Mouse (Mus musculus): Measurements from ENCODE around the gene Ano6. TPM values are rescaled to one million over a fixed set of nuclear protein-coding genes. Genes with fewer than 3 reads are reported as not detected.

Ano6 gene
- polyA plus RNA-seq, 1 experiment from 2014 or later = 30.1 TPM

DNA sequence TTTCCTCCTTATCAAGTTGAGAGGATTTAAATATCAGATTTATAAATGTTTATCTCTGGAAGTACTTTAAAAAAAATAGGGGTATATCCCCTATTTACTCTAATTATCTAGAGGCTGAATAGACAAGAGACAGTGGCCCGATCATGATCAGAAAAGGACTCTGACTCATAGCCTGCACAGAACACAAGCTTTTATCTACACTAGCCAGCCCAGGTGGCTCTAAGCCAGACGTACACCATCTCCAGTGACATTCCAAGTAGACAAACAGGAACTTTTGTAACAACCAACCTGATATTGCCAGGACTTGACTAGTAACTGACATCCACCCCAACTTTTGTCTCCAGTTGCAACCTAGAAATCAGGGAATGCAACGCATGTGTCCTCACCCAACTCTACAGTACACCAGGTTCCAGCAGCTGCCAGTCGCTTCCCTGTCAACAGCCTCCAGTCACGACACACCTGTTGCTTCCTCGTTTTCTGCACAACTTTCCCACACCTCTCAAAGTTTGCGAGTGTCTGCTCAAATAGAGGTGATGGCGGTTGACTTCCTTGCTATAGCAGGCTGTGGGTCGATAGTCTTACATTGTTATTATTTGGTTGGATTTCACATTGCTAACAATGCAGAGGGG is 199.0 kb downstream of the Ano6 start:
- Histone ChIP-seq H3K27me3 (no peaks in the 10 kb centered on the region), H3K4me1 (replicated peaks) (no peaks in the 10 kb centered on the region), H3K36me3 (no peaks in the 10 kb centered on the region), H3K9me3 (no peaks in the 10 kb centered on the region; the same call in 1 of the 2 replicates), H3K9ac (no peak overlapping the region), H3K4me2 (no peak overlapping the region), H3K27ac (replicated peaks) (no peak overlapping the region), H3K4me3 (no peak overlapping the region)
- WGBS = 93% methylated on average over 9 of the region's 9 CpGs
- no peak for ATAC-seq (ENCODE audit: low FRiP score, low read depth)

DNA sequence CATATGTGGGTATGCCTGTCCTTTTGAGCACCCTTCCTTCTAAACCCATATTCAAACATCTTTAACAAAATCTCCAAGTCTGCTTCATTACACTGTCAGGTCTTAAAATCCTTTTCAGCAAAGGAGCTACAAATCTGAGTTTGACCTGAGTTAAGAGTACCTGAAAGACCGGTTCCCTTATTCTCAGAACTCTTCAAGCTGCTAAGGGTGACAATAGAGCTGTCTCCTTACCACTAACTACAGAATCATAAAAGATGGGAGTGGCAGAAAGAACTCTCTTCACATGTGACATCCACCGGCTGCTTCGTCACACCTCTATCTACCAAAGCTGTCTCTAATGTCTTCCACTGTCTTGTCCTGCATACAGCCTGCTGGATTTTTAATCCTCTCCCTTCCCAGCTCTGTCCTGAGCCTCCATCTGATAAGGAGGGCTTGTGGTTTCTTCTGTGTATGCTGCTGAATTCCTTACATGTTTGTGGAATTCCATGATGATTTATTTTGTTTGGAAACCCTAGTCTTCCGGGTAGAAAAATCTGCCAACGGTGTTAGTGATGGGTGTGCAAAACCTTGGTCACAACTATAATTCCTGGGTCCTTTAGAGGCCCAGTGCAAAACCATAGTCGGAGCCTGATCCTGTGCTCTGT is 212.4 kb downstream of the Ano6 start:
- no peak for ATAC-seq (ENCODE audit: low FRiP score, low read depth)
- no peaks in the 10 kb centered on the region for H3K4me1 ChIP-seq (replicated peaks)
- no peaks in the 10 kb centered on the region for H3K9me3 ChIP-seq
- 88% methylated on average over 6 of the region's 6 CpGs for WGBS
- H3K4me3 ChIP-seq = no peak overlapping the region
- no peak overlapping the region for H3K27ac ChIP-seq (replicated peaks)
- no peak overlapping the region for H3K9ac ChIP-seq
- no peaks in the 10 kb centered on the region for H3K36me3 ChIP-seq
- no peak overlapping the region for H3K4me2 ChIP-seq
- H3K27me3 ChIP-seq = no peaks in the 10 kb centered on the region

DNA sequence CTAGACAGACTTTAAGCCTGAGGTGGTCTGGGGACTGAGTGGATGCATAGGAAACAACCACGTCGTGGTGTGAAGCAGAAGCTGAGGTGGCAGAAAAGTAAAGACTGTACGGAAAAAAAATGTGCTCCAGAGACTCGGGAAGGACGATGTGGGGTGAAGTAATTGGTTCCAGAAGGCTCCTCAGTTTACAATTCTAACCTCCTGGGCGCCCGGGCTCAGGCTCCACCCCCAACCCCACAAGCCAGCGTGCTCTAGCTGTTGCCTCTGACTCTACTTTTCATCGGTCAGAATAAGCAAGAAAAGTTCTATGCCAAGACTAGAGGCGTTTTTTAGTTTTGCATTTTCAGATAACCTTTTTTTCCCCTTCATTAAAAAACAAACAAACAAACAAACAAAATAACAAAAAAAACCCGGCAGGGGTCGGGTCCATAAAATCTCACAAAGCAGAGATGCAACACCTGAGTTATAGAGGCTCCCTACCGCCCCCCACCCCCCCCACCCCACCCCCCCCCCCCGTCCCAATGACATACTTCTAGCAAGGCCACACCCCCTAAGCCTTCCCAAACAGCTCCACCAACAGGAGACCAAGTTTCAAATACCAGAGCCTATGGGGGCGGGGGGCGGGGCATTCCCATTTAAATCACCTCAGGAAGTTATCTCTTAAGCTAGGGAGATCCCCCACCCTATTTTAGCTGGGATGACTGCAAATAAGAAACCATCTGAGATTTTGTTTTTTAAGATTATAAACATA is 221.2 kb downstream of the Ano6 start:
- WGBS = 87% methylated on average over 16 of the region's 16 CpGs
- no peak overlapping the region for H3K4me3 ChIP-seq
- 0 out of 2 replicates have a peak overlapping the region, but pooled peaks have one; percentile 4 for H3K4me2 ChIP-seq
- peaks cover 5% of the 10 kb centered on the region; the same call in 1 of the 2 replicates for H3K4me1 ChIP-seq (replicated peaks)
- H3K27ac ChIP-seq (replicated peaks) = peak overlapping the region; percentile 56
- H3K9ac ChIP-seq = no peak overlapping the region
- H3K27me3 ChIP-seq = no peaks in the 10 kb centered on the region
- ATAC-seq (ENCODE audit: low FRiP score, low read depth) = no peak
- H3K9me3 ChIP-seq = no peaks in the 10 kb centered on the region
- H3K36me3 ChIP-seq = no peaks in the 10 kb centered on the region

DNA sequence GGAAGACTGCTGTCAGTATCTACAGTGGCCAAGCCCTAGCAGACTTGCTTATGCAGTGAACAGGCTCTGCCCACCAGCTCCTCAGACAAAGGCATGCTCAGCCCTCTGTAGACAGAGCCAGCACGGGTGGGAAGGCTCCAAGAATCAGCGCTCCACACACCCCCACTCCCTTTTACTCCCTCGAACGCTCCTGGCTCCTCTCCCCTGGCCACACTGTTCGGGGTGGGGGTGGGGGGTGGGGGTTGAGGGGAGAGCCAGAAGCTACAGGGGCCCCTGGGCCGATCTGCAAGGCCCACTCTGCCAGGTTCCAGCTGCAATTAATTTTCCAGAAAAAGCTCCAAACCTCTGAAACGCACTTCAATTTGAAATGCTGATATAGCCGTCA is 221.7 kb downstream of the Ano6 start:
- Histone ChIP-seq H3K27ac (replicated peaks) (peak overlapping the region; percentile 56), H3K9me3 (no peaks in the 10 kb centered on the region), H3K4me1 (replicated peaks) (peaks cover 5% of the 10 kb centered on the region; the same call in 1 of the 2 replicates), H3K4me3 (no peak overlapping the region), H3K27me3 (no peaks in the 10 kb centered on the region), H3K4me2 (0 out of 2 replicates have a peak overlapping the region, but pooled peaks have one; percentile 4), H3K36me3 (no peaks in the 10 kb centered on the region), H3K9ac (no peak overlapping the region)
- 38% methylated on average over 8 of the region's 8 CpGs for WGBS
- peak; percentile 82; the same call in 1 of the 2 replicates for ATAC-seq (ENCODE audit: low FRiP score, low read depth)

DNA sequence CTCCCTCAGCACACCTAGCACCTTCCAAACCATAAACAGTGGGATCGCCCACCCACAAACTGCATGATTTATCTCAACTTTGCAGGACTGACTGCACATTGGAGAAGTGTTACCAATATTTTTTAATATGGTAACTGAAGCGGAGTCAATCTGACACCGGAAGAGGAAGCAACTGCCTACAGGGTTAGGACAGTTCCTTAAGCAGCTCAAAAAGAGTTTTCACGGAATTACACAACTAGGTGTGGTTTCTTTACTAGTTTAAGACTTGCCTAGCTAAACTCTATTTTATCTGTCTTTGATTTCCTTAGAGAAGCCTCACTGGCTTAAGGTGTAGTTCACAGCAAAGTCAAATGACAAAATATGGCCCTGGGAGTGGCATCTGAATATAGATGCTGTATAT is 223.9 kb downstream of the Ano6 start:
- no peak overlapping the region for H3K9ac ChIP-seq
- no peak for ATAC-seq (ENCODE audit: low FRiP score, low read depth)

DNA sequence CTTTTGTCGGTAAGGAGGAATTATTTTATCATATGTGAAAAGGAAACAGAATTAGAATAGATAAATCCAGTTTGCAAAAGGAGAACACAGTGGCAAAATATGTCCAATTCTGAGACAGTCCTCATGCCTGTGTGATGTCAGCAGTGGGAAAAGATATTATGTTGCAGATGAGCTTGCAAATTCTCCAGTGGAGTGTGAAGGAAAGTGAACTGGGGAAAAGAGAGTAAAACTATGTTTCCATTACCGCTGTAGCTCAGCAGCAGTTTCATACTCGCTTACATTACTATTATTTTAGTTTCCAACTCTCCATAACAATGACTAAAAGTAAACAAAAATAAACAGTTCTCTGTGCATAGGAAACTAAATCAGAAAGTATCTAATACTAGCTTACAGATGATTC is 229.8 kb downstream of the Ano6 start:
- Histone ChIP-seq H3K4me1 (replicated peaks) (no peaks in the 10 kb centered on the region), H3K4me3 (no peak overlapping the region), H3K27ac (replicated peaks) (no peak overlapping the region), H3K4me2 (no peak overlapping the region), H3K36me3 (no peaks in the 10 kb centered on the region), H3K9me3 (no peaks in the 10 kb centered on the region), H3K9ac (no peak overlapping the region), H3K27me3 (no peaks in the 10 kb centered on the region)
- 80% methylated on average over 3 of the region's 3 CpGs for WGBS
- ATAC-seq (ENCODE audit: low FRiP score, low read depth) = no peak

More for the DNA sequence above, 223.9 kb downstream of the Ano6 start:
- Histone ChIP-seq H3K27ac (replicated peaks) (no peak overlapping the region), H3K4me1 (replicated peaks) (peaks cover 5% of the 10 kb centered on the region; the same call in 1 of the 2 replicates), H3K27me3 (no peaks in the 10 kb centered on the region), H3K9me3 (no peaks in the 10 kb centered on the region), H3K36me3 (no peaks in the 10 kb centered on the region), H3K4me2 (no peak overlapping the region), H3K4me3 (no peak overlapping the region)
- WGBS = 95% methylated on average over 4 of the region's 4 CpGs

DNA sequence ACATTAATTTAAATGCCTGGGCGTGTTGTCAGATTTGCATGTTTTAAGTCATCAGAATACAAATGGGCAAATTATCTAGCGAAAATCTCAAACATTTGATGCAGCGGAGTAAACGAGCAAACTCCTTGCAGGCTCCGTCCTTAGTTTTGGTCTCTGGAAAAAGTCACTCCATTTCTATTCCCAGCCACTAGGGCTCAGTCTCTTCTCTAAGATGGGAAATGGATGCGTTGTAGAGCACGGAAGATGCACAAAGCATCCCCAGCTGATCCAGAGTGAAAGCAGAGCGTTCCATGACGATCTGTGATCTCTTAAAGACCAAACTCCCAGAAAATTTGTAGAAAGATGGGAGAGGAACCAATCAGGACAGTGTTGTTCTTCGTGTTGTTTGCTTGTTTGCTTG is 230.9 kb downstream of the Ano6 start:
- H3K4me3 ChIP-seq = no peak overlapping the region
- no peaks in the 10 kb centered on the region for H3K27me3 ChIP-seq
- H3K9ac ChIP-seq = no peak overlapping the region
- 41% methylated on average over 10 of the region's 10 CpGs for WGBS
- ATAC-seq (ENCODE audit: low FRiP score, low read depth) = no peak
- H3K36me3 ChIP-seq = no peaks in the 10 kb centered on the region
- H3K27ac ChIP-seq (replicated peaks) = no peak overlapping the region
- H3K4me1 ChIP-seq (replicated peaks) = no peaks in the 10 kb centered on the region
- H3K4me2 ChIP-seq = no peak overlapping the region
- H3K9me3 ChIP-seq = no peaks in the 10 kb centered on the region

Small RNA genes lying within 50 kb of the gene (microRNA-seq; reads per million reads assigned to microRNA genes)
- not detected for gene Gm25070

Other genes with a start within 250 kb of the Ano6 start
- gene Dbx2, start 134.9 kb upstream of the Ano6 start, polyA plus RNA-seq (2015; fragmentation: Nextera tagmentation; extraction: Ambion mirVana) = 10.7 and 12.9 TPM in 2 replicates

Data from hindbrain, embryonic 15.5 days (tissue).